In the genomic region with DNA sequence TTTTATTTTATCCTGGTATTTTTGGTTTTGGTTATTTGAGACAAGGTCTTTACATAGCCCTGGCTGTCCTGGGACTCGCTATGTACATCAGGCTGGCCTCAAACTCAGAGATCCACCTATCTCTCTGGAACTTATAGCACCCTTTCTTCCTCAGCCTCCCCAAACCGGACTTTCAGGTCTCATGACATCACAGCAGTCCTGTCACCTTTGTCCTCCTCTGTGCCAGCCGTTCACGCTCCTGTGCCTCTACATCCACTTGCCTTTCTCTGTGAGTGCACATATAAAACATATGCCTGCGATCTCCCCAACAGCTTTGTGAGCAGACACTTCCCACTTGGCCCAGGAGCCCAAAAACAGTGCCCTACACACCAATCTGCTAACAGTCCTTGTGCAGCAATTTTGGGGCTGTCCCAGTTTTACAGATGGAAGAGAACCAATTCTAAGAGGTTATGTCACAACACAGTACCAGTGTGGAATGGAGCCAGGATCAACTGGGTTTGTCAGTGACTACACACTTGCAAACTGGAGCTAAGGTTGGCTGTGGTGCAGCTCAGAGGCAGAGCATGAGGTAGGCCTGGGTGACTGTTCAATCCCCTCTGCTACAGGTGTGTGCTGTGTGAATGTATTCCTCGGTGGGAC, we compare ENCODE assay signal across 8 mouse cellular contexts. TPM values are rescaled to one million over a fixed set of nuclear protein-coding genes. Genes with fewer than 3 reads are reported as not detected.
DNase-seq lines count a peak whose midpoint lies in the region; ATAC-seq lines count a peak whose summit lies in the region.

No protein-coding gene starts in this region.

- H3K9me3 ChIP-seq in limb, embryonic 10.5 days (replicated peaks), result no peaks in the 10 kb centered on the region
- H3K9me3 ChIP-seq in midbrain, embryonic 15.5 days, result no peaks in the 10 kb centered on the region

- no peak overlapping the region for H3K9ac ChIP-seq in midbrain, embryonic 15.5 days

- ATAC-seq in midbrain, embryonic 15.5 days (replicated peaks), result no peak

- H3K4me1 ChIP-seq in limb, embryonic 10.5 days, result peaks cover 56% of the 10 kb centered on the region
- H3K4me1 ChIP-seq in midbrain, embryonic 15.5 days, result peaks cover 39% of the 10 kb centered on the region

- peak overlapping the region; percentile 65; the same call in 1 of the 2 replicates for H3K27ac ChIP-seq in limb, embryonic 10.5 days
- 0 out of 2 replicates have a peak overlapping the region, but pooled peaks have one; percentile 48 for H3K27ac ChIP-seq in midbrain, embryonic 15.5 days

- WGBS in limb, embryonic 10.5 days, result 82% methylated on average over 6 of the region's 6 CpGs
- WGBS in midbrain, embryonic 15.5 days, result 82% methylated on average over 6 of the region's 6 CpGs

- H3K4me2 ChIP-seq in midbrain, embryonic 15.5 days, result no peak overlapping the region

- peaks cover 35% of the 10 kb centered on the region for H3K36me3 ChIP-seq in limb, embryonic 10.5 days
- no peaks in the 10 kb centered on the region for H3K36me3 ChIP-seq in midbrain, embryonic 15.5 days (replicated peaks)

- no peak overlapping the region for H3K4me3 ChIP-seq in limb, embryonic 10.5 days
- no peak overlapping the region for H3K4me3 ChIP-seq in midbrain, embryonic 15.5 days

- no peaks in the 10 kb centered on the region for H3K27me3 ChIP-seq in limb, embryonic 10.5 days (ENCODE audit: low read depth, poor library complexity, severe bottlenecking)
- no peaks in the 10 kb centered on the region for H3K27me3 ChIP-seq in midbrain, embryonic 15.5 days (replicated peaks)

- peak; percentile 71 for DNase-seq in cerebellum, adult 11-12 months
- no peak for DNase-seq in cerebellum, postnatal 4 days (ENCODE audit: low spot score in 2 of 2)
- DNase-seq in 3T3-L1 (ENCODE audit: low read depth, low spot score), result peak; percentile 53
- peak; percentile 88 for DNase-seq in fat pad, adult 2 months (ENCODE audit: extremely low read depth, low read depth, low spot score)
- no peak for DNase-seq in limb, embryonic 10.5 days (ENCODE audit: low spot score)
- no peak for DNase-seq in thymus, postnatal 25 days
- DNase-seq in ovary, adult 18-20 months (ENCODE audit: low spot score), result no peak

RNA-seq across cellular contexts. Expression of gene Szrd1, which starts 8.8 kb away (rescaled TPM):
- 39.0 and 40.2 TPM in 2 replicates for polyA plus RNA-seq in limb, embryonic 10.5 days (2016; fragmentation: Nextera tagmentation; extraction: Ambion mirVana)
- polyA plus RNA-seq in midbrain, embryonic 15.5 days (2015; fragmentation: Nextera tagmentation; extraction: Ambion mirVana), result 24.4 and 26.0 TPM in 2 replicates

RNA-seq across cellular contexts. Expression of gene Fbxo42, which starts 16.9 kb away (rescaled TPM):
- 27.1 and 32.2 TPM in 2 replicates for polyA plus RNA-seq in limb, embryonic 10.5 days (2016; fragmentation: Nextera tagmentation; extraction: Ambion mirVana)
- 28.5 and 30.0 TPM in 2 replicates for polyA plus RNA-seq in midbrain, embryonic 15.5 days (2015; fragmentation: Nextera tagmentation; extraction: Ambion mirVana)

RNA-seq across cellular contexts. Expression of gene Spata21, which starts 42.7 kb away (rescaled TPM):
- 0.18 TPM in 1 of 2 replicates, not detected in the other for polyA plus RNA-seq in limb, embryonic 10.5 days (2016; fragmentation: Nextera tagmentation; extraction: Ambion mirVana)
- 0.27 and 0.87 TPM in 2 replicates for polyA plus RNA-seq in midbrain, embryonic 15.5 days (2015; fragmentation: Nextera tagmentation; extraction: Ambion mirVana)

RNA-seq across cellular contexts. Expression of gene Necap2, which starts 52.7 kb away (rescaled TPM):
- 67.9 and 82.8 TPM in 2 replicates for polyA plus RNA-seq in limb, embryonic 10.5 days (2016; fragmentation: Nextera tagmentation; extraction: Ambion mirVana)
- polyA plus RNA-seq in midbrain, embryonic 15.5 days (2015; fragmentation: Nextera tagmentation; extraction: Ambion mirVana), result 55.9 and 56.0 TPM in 2 replicates

Comparison
In these comparisons a context has a peak if more than half of its experiments do, and no peak if none do; other contexts are left out.
1. DNase-seq: peak in cerebellum, adult 11-12 months (single experiment), 3T3-L1 (single experiment) and fat pad, adult 2 months (single experiment); none in cerebellum, postnatal 4 days (0 of 2), limb, embryonic 10.5 days (single experiment), thymus, postnatal 25 days (single experiment) and ovary, adult 18-20 months (single experiment).